Mouse (Mus musculus) left cerebral cortex, postnatal 14 days (tissue): ENCODE measurements around the gene Cdhr3. TPM values are rescaled to one million over a fixed set of nuclear protein-coding genes. Genes with fewer than 3 reads are reported as not detected.
"Not testable (repeated sequence)": the region's sequence is repeated elsewhere in the genome, so short reads cannot be mapped to it uniquely, and the experiment has no call there.

ENCODE experiments used
- DNase-seq, 2 experiments: peaks; one replicate each; pipeline ENCODE4 v3.0.0; 2021 to 2022; ENCODE audit warnings: low spot score in 2 of 2, mixed read lengths in 1 of 2
- intact Hi-C: fragments of 180-260 bp; cut with DNase I; formaldehyde crosslinking; loops from one replicate; pipeline ENCODE4 v1.15.1; 2025
- total RNA-seq, 2 experiments: library from RNA; stranded (reverse); gene quantifications; 2 replicates each; pipeline ENCODE4 v1.2.3; 2021

Cdhr3 gene
- total RNA-seq, 2 experiments from 2014 or later: 0.61 to 0.66 TPM

GRCm38 (mm10) chr12:33086151-33086550, 6.5 kb downstream of the Cdhr3 start:
- intact Hi-C loops: no loop called here
- no peak for DNase-seq

- no peak for DNase-seq
- intact Hi-C loops: no loop called here
Measured at GRCm38 (mm10) chr12:33084683-33085082, 8.0 kb downstream of the Cdhr3 start.

GRCm38 (mm10) chr12:33083362-33083761, 9.3 kb downstream of the Cdhr3 start:
- intact Hi-C loops: no loop called here
- no peak for DNase-seq

DNA sequence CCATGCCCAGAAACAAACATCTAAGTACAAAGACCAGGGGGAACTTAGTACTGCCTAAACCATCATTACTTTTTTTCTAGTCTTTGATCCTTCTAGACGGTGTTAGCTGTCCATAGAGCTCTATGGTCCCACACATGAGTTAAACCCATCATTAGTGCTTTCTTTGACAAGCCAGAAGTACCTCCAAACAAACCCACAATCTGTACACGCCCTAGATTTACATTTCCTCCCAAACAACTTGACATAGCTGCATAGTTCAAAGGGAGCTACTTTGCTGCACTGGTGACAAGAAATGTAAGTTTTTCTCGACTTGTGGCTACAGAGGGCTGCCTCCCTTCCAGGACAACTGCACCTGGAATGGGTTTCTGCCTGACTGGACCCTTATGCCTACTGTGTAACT, 16.4 kb downstream of the Cdhr3 start:
- intact Hi-C loops: no loop called here
- DNase-seq: no peak

- DNase-seq: peak; percentile 63 to 77
- intact Hi-C loops: no loop called here
Measured at GRCm38 (mm10) chr12:33071901-33072672, 20.6 kb downstream of the Cdhr3 start.

GRCm38 (mm10) chr12:33068977-33069376, 23.7 kb downstream of the Cdhr3 start:
- intact Hi-C loops: no loop called here
- DNase-seq: no peak

DNA sequence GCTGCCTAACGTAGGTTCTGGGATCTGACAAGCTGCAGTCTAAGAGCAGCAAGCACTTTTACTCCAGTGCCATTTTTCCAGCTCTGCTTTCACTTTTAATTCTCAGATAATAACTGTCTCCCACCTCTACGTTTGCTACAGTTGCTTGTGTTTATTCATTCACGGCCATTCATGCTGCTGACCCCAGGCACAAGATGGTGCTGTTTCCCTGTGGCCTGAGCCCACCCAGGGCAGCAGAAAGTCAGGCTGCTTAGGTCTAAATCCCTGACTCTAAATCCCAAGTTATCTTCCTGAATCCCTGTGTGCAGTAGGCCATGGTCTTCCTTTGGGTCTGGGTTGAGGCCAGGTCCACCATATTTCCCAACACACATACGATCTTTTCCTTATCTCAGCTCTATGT, 26.3 kb downstream of the Cdhr3 start:
- intact Hi-C loops: no loop called here
- DNase-seq: no peak

DNA sequence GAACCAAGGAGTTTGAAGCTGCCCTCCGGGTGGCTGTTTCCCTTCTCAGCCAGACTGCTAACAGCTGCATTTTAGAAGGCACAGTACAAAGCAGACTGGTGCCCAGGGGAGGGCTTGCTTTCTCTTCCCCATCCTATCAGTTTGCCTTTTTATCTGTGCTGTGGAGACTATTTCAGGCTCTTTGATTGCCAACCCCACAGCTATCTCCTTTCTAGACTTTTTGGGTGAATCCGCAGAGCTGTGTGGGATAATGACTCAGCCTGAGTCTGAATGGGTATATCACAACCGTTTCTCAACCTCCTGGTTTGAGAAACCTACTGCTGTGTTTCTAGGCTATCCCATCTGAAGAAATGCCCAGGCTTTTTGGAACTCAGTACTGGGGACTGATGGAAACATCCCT, 27.5 kb downstream of the Cdhr3 start:
- intact Hi-C loops: no loop called here
- DNase-seq: no peak

GRCm38 (mm10) chr12:33064266-33064665, 28.4 kb downstream of the Cdhr3 start:
- DNase-seq: no peak
- intact Hi-C loops: loop anchor here (5.0 kb wide), 1 partner anchor 43 kb away; no protein-coding TSS in a partner anchor

GRCm38 (mm10) chr12:33063250-33063649, 29.4 kb downstream of the Cdhr3 start:
- intact Hi-C loops: loop anchor here (5.0 kb wide), 1 partner anchor 44 kb away; no protein-coding TSS in a partner anchor
- DNase-seq: no peak

DNA sequence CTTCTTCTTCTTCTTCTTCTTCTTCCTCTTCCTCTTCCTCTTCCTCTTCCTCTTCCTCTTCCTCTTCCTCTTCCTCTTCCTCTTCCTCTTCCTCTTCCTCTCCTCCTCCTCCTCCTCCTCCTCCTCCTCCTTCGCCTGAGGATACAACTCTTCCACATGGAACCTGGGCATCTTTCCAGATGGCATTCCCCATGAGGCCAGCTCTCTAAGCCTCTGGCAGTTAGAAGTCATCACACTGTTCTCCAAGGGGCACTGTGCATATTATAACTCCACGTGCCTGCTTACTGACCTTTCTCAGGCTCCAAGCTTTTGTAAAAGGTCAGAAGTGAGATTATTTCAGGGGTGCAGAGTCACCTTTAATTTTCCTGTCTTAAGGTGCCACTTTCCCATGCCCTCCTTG, 30.3 kb downstream of the Cdhr3 start:
- intact Hi-C loops: loop anchor here (5.0 kb wide), 1 partner anchor 45 kb away; no protein-coding TSS in a partner anchor
- not testable (repeated sequence) for DNase-seq

DNA sequence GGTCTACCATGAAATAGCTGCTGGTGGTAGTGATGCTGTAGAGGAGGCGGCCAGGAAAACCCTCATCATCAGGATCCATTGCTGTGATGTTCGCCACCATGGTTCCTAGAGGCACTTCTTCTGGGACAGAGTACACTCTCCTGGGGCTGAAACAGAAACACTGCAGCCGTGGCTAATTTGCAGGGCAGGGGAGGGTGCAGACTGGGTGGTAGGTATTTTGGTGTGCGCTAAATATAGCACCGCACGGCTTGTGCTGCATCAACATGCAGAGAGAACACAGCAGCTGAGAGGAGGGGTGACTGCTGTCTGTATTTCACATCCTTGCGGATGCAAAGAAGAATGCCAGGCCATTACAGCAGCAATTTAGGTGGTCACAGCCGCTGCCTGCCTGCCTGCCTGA, 31.0 kb downstream of the Cdhr3 start:
- peak; percentile 68 to 79 for DNase-seq
- intact Hi-C loops: loop anchor here (5.0 kb wide), 1 partner anchor 46 kb away; no protein-coding TSS in a partner anchor

DNA sequence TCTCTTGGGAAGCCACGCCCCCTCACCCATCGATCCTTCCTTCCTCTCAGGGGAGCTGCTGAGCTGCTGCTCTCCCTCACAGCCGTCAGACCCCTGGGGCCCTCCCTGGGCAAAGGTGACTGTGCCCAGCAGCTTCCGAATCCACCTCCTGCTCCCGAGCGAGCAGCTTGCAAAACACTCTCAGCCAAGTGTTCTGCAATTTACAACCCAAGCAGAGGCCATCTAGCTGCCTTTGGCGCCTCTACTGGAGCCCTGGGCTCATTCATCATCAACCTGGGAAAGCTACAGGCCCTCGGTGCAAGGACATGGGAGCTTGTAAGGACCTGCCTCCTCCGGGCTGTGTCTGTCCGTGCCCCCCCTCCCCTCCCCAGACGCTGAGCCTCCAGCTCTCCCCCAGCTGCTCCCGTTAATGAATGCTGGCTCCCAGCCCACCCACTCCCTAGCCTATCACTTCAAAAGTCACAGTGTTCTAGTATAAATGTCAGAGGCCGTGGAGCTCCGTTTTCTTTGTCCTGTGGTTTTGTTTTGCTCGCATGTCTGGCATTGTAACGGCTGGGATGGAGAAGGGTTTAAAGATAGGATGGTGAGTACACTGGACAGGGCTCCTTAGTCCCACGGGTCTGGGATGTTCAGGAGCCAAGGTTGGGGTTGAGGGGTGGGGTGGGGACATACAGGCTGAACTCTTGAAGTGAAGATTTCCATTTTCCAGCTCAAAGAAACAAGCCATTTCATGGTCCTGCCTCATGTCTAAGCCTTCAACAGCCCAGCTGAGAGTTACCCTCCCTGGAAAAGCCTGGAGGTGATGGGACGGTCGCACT, 35.2 kb downstream of the Cdhr3 start:
- intact Hi-C loops: no loop called here
- peak in 1 of 2 experiments; percentile 24 for DNase-seq

DNA sequence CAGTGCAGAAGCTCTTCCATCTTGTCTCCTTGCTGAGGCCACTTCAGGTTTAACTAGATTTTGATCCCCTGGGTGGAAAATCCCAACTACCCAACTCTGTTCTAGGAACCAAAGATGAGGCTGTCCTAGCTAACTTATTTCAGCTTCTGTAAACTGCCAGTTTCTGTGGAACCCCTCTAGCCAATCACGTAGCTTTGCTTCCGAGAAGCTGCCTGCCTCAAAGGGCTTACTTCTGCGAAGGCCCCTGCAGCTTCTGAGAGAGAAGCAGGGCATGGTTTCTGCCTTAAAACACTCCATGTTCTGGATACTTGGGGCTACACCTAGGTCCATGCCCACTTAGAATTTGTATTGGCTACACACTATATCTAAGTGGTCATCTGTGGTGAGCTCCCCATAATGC, 36.1 kb downstream of the Cdhr3 start:
- intact Hi-C loops: no loop called here
- DNase-seq: no peak

DNA sequence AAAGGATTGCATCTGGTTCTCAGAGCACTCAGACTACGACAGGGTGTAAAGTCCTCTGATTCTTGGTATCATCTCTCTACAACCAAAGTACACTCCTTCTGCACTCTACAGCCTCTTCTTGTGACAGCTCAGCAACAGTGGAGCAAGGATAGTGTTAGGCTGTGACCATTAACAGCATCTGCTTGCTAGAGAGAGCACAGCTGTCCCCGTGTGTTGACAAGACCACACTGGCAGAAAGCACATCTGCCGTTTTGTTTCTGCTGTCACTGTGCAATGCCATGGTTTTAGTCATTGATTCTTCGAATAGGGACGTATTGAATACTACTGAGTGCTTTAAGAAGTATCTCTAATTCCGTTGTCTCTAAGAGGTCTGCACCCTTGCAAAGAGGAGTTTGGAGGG, 36.6 kb downstream of the Cdhr3 start:
- DNase-seq: no peak
- intact Hi-C loops: no loop called here

GRCm38 (mm10) chr12:33053746-33054145, 38.9 kb downstream of the Cdhr3 start:
- no peak for DNase-seq
- intact Hi-C loops: no loop called here

DNA sequence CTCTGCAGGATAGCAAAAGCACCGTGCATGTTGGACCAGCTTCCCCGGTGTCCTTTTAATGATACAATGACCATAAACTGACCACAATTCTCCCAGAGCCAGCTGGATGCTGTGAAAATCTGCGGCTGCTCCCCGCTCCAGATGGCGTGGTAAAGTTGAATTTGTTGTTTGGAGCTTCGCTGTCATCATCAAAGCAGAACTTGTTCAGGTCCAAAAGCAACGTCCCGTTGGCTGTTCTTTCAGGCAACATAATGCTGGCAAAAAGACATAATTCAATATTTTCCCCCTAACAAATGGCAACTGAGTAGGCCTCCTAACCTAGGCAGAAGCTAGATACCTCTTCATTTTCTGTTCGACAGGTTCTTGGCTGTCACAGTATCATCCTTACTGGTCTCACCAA, 39.4 kb downstream of the Cdhr3 start:
- intact Hi-C loops: no loop called here
- DNase-seq: no peak

- intact Hi-C loops: no loop called here
- DNase-seq: no peak
Measured at GRCm38 (mm10) chr12:33048391-33048790, 44.3 kb downstream of the Cdhr3 start.

DNA sequence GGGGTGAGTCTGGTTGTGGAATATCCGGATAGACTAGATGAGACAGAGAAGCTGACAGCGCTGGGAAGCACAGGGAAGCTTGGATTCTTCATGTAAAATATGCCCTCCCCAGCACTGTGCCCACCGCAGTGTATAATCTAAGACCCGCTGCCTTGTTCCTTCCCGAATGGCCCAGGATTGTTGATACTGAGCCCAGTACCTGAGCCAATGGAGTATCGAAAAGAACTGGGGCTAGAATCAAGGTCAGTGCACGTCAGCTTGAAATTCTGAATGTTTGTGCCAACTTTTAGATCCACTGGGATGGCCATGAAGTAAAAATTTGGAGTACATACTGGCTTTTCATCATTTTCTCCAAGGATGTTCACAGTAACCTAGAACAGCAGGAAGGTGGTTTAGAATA, 46.2 kb downstream of the Cdhr3 start:
- intact Hi-C loops: no loop called here

GRCm38 (mm10) chr12:33045533-33046361, 46.9 kb downstream of the Cdhr3 start:
- intact Hi-C loops: no loop called here
- no peak for DNase-seq

More for the DNA sequence above, 46.2 kb downstream of the Cdhr3 start:
- no peak for DNase-seq
